Mouse (Mus musculus) G1E (cell line): ENCODE measurements at regions not wholly inside any gene's neighbourhood (a gene's known extent, or its start where the extent isn't known, plus 50 kb on each side); places are given as distances from the start of the nearest gene placed in this dataset.

Source experiments
- CTCF ChIP-seq: IDR thresholded peaks from 2 replicates; pipeline ENCODE4 v1.5.1; 2012; ENCODE audit warnings: low read depth, low read length, inconsistent platforms, mixed read lengths
- GATA1 ChIP-seq: IDR thresholded peaks from 2 replicates; pipeline ENCODE4 v1.6.1; 2012; ENCODE audit warnings: borderline replicate concordance, low read length, inconsistent platforms, mixed read lengths
- TAL1 ChIP-seq: conservative IDR thresholded peaks from 2 replicates; pipeline ENCODE4 v1.6.1; 2012; ENCODE audit warnings: low read depth, low read length, inconsistent platforms, mixed read lengths

- no peak for TF ChIP-seq TAL1
- no peak for TF ChIP-seq CTCF
- TF ChIP-seq GATA1 = no peak
Measured at GRCm38 (mm10) chr1:30632760-30633159, 241.0 kb downstream of the Phf3 start.
